Mouse (Mus musculus) heart, adult 11 months (tissue): ENCODE measurements around the gene Rab3a.

ENCODE experiments used
- DNase-seq: peaks from one replicate; pipeline ENCODE4 v3.0.0; 2022

Gene Rab3a

GRCm38 (mm10) chr8:70742981-70743655 lies 11.4 kb upstream of the Rab3a start:
- peak; percentile 98 for DNase-seq

- peak; percentile 99 for DNase-seq
Observed at GRCm38 (mm10) chr8:70743656-70744590, 10.6 kb upstream of the Rab3a start.

DNA sequence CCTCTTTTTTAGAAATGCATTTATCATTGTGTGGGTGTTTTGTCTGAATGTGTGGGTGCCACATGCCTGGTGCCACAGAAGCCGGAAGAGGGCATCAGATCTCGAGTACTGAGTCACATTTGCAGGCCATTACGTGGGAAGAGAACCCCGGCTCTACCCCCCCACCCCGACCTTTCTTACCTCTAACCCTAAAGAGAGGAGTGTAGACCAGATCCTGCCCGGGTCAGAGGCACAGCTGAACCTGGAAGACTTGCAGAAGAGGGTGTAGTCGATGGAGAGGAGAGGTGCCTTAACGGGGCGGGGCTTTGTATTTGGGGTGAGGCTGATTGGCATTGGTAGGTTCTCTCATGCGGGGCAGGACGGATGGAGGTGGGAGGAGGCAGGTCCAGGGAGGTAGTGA lies 9.7 kb upstream of the Rab3a start:
- peak; percentile 95 for DNase-seq

DNA sequence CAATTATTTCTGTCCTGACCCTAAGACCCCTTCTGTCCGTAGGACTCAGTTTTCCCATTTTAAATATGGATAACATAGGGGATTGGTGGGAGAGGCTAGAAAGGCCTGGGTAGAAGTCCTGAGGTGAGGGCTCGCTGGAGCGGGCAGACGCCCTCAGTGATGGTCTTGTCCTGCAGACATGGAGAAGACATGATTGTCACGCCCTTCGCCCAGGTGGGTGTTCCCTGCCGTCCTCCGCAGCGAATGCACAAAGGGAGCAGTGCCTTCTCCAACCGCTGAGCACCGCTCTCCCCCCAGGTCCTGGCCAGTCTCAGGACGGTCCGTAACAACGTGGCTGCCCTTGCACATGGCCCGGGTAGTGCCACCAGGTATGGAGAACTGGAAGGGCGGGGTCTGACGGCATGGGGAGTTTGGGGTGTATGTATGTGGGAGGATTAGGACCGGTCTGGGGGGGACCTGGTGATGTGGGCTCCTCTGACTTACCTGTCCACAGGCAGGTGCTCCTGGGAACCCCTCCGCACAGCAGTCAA lies 8.7 kb upstream of the Rab3a start:
- DNase-seq: peak; percentile 91

GRCm38 (mm10) chr8:70746676-70747075 lies 7.8 kb upstream of the Rab3a start:
- DNase-seq: peak; percentile 92

GRCm38 (mm10) chr8:70747211-70747890 lies 7.1 kb upstream of the Rab3a start:
- peak; percentile 93 for DNase-seq

GRCm38 (mm10) chr8:70748246-70749096 lies 6.0 kb upstream of the Rab3a start:
- DNase-seq: peak; percentile 94

DNA sequence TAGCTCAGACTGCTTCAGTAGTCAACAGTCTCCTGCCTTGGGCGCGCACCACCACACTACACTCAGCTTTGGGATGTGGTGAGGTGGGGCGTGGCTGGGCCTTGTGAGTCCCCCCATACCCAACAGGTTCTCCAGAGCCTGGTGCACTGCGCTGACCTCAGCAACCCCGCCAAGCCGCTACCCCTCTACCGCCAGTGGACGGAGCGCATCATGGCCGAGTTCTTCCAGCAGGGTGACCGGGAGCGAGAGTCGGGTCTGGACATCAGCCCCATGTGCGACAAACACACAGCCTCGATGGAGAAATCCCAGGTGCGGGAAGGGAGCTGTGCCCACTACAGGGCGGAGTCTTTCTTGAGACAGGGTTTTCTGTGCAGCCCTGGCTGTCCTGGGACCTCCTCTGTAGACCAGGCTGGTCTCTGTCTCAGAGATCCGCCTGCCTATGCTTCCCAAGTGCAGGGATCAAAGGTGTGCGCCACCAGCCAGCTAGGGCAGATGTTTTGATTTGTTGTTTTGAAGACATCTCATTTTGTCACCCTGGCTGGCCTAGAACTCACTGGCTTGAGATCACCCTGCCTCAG lies 5.3 kb upstream of the Rab3a start:
- DNase-seq: peak; percentile 93

DNA sequence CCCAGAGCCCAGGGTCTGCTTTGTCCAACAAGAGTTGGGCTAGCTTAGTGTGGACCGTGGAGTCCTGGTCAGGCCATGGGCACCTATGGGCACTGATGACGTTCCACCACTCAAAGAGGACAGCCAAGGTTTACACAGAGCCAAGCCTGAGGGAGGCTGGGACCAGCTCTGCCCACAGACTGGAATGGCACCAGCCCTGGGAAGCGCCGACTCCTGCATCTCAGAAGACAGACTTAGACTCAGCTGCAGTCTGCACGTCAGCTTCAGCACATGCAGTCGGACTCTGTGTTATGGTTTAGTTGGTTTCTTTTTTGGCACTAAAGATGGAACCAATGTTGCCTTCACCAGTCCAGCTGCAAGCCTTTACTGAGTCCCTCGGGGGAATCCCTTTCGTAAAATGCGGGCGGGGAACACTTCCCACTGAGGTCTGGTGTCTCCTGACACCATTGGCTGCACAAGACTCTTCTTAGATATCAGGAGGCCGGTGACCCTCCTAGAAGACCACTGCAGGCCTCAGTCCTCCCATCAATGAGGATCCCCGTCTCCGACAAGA lies 4.3 kb upstream of the Rab3a start:
- DNase-seq: peak; percentile 97

- DNase-seq: peak; percentile 99
Observed at GRCm38 (mm10) chr8:70752000-70752764, 2.3 kb upstream of the Rab3a start.

- DNase-seq: peak; percentile 100
Observed at GRCm38 (mm10) chr8:70753151-70753550, 1.3 kb upstream of the Rab3a start.

- DNase-seq: no peak
Observed at GRCm38 (mm10) chr8:70754871-70755660, 587 bp downstream of the Rab3a start.

DNA sequence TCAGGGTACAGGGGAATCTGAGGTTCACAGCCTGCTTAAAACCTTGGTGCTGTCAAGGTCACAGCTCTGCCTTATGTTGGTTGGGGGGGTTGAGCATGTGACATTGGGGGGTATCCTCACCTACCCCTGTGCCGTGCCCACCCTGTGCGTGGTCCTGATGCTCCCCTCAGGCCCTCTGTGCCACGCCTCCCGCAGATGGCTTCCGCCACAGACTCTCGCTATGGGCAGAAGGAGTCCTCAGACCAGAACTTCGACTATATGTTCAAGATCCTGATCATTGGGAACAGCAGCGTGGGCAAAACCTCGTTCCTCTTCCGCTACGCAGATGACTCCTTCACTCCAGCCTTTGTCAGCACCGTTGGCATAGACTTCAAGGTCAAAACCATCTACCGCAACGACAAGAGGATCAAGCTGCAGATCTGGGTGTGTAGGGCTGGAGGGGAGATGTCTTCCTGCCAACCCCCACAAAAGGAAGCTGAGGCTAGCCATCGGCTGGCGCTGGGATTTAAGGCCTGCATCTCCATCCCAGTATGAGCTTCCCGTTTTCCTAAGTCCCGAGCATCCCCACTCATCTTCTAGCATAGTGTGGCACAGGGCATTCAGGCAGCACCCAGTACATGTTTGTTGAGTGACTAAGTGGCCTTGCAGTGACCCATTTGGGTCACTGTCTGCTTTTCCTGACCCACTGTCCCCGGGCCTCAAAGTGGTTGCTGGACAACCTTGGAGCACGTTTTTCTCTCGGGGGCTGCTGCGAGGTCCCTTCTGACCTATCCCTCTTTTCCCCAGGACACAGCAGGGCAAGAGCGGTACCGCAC lies 1.4 kb downstream of the Rab3a start:
- peak; percentile 96 for DNase-seq

DNA sequence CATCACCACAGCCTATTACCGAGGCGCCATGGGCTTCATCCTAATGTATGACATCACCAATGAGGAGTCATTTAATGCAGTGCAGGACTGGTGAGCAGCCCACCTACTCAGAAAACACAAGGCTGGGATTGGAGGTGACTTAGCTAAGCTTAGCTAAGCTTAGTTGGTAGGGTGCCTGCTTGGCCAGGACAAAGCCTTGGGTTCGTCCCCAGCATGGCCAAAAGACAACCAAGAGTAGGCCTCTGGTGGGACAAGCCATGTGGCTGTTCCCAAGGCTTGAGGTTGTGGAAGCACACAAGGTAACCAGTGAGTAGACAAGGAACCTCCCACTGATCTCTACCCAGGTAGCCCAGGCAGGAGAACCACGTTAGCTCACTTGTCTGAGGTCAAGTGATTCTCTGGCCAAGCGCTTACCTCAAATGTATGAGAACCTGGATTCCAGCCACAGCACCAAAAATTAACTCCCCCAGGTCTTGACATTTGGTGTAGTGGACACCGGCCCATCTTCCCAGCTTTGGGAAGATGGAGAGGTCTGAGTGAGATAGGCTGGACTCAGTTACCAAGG lies 2.1 kb downstream of the Rab3a start:
- peak; percentile 91 for DNase-seq

DNA sequence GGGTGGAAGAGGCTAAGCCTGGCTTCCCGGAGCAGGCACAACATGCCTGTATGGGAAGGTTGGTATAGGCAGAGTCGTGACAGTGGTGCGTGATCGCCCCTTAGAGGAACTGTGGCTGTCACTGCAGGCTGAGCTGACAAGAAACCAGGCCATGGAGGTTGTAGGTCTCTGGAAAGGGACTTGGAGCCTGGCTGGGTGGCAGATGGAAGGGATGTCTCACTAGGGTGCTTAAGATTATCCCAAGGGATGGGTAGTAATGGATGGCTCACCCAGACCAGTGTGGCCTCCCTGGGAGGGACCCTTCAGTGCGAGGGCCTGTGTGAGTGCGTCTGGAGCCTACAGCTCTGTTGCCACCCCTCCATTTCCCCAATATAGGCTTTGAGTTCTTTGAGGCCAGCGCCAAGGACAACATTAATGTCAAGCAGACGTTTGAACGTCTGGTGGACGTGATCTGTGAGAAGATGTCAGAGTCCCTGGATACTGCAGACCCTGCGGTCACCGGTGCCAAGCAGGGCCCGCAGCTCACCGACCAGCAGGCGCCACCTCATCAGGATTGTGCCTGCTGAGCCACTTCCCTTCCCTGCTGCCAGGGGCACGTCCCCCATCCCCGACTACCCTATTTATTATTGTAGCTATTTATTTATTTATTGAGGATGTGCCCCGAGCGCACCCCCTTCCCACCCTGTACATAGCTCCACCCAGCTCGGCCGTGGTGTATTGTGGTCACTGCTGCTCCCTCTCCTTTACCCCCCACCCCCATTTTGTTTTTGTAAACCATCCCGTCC lies 3.2 kb downstream of the Rab3a start:
- peak; percentile 93 for DNase-seq

DNA sequence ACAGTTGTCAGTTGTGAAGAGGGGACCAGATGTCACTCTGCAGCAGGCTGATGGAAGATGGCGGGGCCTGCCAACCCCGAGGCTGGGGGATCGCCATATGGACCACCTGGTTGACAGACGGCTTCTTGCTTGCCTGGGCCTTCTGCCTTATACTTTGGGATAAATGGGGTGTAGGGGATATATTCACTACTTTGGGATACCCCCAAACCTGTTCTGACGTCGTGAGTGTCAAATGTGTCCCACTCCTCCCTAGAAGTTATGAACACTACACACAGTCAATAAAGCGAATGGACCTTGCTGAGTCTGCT lies 3.8 kb downstream of the Rab3a start:
- DNase-seq: no peak

DNA sequence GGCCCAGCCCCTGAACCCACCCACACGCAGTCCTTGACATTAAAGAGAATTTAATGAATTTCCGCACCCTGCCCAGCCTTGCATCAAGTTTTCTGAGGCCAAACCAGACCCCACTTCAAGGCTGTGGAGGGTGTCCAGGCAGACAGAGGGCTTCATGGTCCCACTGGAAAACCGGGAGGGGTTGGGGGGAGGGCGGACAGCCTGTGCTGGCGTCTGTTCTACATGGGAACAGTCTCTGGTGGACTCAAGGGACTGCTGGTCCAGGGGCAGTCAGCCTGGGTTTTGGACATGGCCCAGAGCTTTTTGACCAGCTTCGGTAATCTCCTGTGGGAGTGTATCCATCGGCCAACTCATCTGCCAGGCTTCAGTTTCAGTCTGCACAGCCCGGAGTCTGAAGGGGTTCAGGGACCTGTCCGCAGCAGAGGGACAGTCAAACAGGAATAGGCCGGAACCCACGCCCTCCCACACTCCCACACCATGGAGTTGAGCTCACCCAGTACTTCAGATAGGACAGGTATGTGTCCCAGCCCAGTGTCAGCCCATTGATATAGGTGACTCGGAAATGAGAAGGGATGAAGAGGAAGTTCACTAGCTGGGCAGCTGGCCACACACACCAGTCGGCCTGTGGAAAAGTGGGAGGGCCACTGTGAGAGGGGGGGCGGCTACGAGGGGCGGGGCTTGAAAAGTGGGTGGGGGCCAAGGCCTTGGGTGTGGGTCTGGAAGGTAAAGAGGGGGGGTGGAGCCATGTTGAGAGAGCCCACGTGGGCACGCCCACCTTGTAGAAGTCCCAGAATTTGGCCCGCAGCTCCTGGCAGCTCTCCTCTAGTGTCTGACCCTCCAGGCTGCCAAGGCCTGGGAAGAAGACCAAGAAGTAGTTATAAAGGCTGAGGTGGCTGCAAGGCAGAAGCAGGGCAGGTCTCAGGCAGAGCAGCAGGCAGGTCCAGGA lies 4.4 kb downstream of the Rab3a start:
- peak; percentile 96 for DNase-seq
